Mouse (Mus musculus) testis, adult 2 months (tissue): ENCODE data around the gene Spata18.

Experiments used
- CTCF ChIP-seq: fragments of 200-500 bp; IDR thresholded peaks from 2 replicates; pipeline ENCODE4 v1.5.1; 2012; ENCODE audit warnings: low read depth, mild to moderate bottlenecking, inconsistent platforms, low read length, moderate library complexity; ENCODE audit not compliant: control insufficient read depth, insufficient read depth, insufficient replicate concordance
- POLR2A ChIP-seq: fragments of 200-500 bp; IDR thresholded peaks from 2 replicates; pipeline ENCODE4 v1.6.1; 2012; ENCODE audit warnings: low read depth, mild to moderate bottlenecking, inconsistent platforms, low read length, moderate library complexity; ENCODE audit not compliant: control insufficient read depth

- TF ChIP-seq CTCF (no peak), POLR2A (no peak)
These were observed 53.6 kb downstream of the Spata18 start for GRCm38 (mm10) chr5:73704757-73705156.
